Mouse (Mus musculus): ENCODE data around the gene Ube2t. TPM values are rescaled to one million over a fixed set of nuclear protein-coding genes. Genes with fewer than 3 reads are reported as not detected.

Gene Ube2t
- total RNA-seq, 2 experiments from 2014 or later: 2.0 to 2.4 TPM

DNA sequence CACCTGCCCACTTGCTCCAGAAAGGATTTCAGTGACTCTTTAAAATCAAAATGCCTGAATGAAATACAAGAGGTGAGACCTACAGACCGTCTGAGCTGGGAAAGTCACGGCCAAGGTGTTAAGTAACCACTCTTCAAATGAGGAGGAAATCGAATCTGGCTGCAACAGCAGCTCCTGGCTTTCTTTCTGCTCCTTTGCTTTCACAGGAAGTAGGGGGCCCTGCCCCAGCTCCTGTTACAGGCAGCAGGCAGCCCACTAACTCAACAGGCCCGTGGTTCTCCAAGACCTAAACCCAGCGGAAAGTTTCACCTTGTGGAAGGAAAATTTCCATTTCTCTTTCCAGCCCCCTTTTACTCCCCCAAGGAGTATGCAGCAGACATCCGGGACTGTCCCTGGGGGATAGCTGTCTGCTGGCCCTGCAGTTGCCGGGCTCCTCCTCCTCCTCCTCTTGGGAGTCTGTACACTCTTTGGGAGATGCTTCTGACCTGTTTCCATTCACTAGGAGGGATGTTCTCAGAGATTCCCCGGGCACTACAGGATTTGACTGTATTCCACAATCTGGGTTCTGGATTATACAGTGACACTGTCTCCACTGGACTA is 29.8 kb downstream of the Ube2t start:
- no peak for DNase-seq (ENCODE audit: extremely low spot score in 1 of 2, low spot score in 1 of 2)

DNA sequence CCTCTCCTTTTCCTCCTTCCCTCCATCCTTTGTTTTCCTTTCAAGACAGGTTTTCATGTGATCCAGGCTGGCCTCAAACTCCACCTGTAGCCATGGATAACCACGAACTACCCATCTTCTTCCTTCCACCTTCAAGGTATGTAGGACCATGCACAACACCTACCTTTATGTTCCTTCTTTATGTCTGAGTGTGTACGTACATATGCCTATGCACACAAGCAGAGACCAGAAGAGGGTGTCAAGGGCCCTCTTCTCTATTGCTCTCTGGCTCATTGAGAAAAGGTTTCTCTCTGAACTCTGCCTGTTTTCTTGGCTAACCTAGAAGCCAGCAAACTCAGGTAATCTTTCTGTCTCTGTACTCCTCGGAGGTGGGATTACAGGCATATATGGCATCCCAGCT is 32.4 kb downstream of the Ube2t start:
- no peak for DNase-seq (ENCODE audit: extremely low spot score in 1 of 2, low spot score in 1 of 2)

DNA sequence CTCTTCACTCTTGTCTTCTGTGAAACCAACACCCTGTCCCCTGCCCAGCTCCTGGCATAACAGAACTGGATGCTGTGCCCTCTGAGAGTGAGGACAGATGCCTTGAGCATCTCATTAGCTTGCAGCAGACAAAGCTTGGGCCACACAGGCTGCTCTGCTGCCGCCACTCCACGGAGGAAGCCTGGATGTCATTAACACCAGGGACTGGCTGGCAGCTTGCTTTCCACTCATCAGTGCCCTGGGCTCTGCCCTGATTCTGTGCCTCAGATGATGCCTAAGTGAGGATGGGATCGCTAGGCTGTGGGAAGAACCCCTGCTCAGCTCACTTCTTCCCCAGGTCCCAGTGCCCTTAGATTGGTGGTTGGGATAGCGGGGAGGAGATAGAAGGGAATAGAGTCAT is 33.1 kb downstream of the Ube2t start:
- no peak for DNase-seq (ENCODE audit: extremely low spot score in 1 of 2, low spot score in 1 of 2)

DNA sequence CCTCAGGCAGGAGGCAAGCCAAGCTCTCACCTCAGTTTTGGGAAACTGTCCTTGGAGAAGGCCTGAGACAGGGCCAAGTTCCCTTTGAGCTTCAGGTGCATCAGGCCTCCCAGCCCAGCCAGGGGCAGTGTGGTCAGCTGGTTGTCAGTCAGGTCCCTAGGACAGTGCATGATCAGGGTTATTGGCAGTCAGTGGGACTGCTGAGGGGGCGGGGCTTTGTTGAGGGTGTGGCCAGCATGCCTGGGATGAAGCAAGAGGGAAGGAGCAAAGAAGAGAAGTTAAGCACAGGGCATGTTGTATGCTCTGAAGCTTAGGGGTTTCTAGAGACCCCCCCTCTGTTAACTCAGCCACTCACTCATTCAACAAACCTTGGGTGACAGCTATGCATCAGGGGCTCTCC is 33.6 kb downstream of the Ube2t start:
- DNase-seq (ENCODE audit: extremely low spot score in 1 of 2, low spot score in 1 of 2): no peak

DNA sequence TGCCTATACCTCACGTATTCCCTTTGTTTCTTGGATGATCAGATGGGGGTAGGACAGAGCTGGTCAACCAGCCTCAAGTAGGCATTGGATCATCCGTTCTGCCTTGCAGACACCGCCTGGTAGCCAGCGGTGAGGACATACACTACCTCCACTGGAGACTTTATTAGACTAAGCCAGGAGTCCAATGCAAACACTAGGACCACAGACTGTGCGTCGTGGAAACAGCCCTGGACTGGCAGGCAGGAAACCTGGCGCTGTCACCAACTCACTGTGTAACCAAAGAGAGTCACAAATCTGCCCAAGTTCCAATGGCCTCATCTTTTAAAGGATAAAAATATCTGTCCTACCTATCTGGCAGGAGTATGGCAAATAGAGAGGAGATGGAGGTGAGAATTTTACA is 34.1 kb downstream of the Ube2t start:
- DNase-seq (ENCODE audit: extremely low spot score in 1 of 2, low spot score in 1 of 2): no peak

DNA sequence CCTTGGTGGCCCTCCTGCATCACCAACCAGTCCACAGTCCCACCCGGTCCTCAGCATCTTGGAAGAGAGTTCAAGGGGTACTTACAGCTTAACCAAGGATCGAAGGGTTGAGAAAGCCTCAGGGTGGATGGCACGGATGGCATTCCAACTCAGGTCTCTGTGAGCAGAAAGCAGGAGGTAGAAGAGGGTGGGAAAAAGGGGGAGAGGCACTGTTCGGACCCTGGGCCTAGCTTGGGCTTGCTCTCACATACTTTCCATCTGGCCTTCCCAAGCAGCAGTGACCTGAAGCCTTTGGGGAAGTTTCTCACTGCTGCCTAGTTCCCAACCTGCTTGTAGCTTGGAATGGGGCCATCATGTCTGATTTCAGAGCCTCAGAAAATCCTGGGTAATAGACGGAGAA is 35.2 kb downstream of the Ube2t start:
- no peak for DNase-seq (ENCODE audit: extremely low spot score in 1 of 2, low spot score in 1 of 2)

DNA sequence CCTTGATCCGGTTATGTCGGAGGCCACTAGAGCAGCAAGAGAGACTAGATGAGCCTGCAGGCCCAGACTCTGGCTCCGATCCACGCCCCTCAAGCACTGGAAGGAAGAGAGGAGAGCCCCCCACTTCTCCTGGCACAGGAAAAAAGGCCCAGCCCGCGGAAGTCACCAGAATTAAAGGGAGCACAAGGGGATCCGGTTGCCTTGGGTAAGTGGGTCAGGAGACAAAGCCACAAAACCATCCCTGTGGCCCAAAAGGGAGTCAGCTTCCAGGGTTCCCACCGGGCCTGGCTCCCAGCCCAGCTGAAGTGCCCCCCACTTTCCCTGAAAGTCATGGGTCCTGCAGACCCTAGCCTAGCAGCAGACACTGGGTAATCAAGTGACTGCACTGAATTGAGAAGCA is 35.9 kb downstream of the Ube2t start:
- DNase-seq (ENCODE audit: extremely low spot score in 1 of 2, low spot score in 1 of 2): no peak

DNA sequence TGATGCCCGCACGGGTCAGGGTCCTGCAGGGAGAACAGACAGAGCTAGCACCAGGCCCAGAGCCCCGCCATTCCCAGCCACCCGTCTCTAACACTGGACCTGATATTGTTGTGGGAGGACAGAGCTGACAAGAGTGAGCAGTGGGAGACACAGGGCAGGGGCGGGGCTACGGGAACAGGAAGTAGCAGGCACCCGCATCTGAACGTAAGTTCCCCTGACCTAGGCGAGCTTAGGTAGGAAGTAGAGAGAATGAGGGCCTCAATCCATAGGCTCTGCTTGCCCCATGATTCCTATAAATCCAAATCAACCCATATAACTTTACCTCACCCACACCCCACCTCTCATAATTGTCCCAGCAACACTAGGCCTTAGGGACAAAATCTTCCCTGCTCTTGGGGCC is 38.2 kb downstream of the Ube2t start:
- no peak for DNase-seq (ENCODE audit: extremely low spot score in 1 of 2, low spot score in 1 of 2)

DNA sequence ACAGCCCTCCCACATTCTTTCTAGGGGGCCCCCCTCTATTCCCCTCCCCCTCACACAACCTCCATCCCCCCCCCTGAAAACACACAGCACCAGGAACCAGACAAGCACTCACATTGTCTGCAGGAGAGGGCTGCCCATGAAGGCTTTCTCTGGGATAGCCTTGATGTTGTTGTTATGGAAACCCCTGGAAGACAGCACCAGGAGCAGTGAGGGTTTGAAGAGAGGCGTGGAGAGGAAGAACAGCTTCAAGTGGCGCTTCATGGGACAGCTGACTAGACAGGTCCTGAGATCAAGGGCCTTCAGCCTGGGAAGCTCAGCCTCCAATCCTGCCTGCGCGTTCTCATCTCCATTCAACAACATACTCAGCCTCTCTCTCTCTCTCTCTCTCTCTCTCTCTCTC is 41.0 kb downstream of the Ube2t start:
- DNase-seq (ENCODE audit: extremely low spot score in 1 of 2, low spot score in 1 of 2): no peak

DNA sequence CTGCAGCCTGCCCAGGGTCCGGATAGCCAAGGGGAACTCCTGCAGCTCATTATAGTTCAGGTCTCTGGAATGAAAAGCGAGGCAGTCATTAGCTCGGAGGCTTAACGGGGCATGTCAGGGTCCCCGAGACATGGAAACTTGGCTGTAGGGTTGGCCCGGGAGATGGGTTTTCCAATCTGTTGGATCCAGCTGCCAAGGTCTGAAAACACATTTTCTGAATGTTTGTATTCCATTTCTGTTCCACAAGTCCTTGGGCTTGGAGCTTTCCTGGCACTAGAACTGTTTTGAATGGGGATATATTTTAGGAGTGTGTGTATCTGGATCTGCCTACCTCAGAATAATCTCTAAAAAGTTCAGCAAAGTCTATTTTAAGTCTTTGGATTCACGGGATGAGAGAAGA is 43.3 kb downstream of the Ube2t start:
- no peak for DNase-seq (ENCODE audit: extremely low spot score in 1 of 2, low spot score in 1 of 2)

DNA sequence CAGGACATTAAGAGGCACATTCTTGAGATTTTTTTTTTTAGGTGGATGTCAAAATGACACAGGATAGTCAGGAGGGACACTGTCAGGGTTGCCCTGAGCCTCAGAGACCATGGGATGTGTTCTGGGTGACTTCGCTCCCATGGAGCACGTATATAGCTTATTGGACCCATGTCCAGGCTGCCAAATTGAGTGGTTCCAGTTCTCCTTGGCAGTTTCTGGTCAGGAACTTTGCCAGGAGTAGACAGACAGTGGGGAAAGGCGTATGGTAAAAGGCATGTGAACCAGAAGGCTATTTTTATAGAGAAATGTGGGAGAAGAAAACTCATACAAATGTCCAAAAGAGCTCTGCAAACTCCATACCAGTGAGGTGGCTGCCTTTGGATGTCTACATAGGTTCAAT is 47.5 kb downstream of the Ube2t start:
- no peak for DNase-seq (ENCODE audit: extremely low spot score in 1 of 2, low spot score in 1 of 2)

DNA sequence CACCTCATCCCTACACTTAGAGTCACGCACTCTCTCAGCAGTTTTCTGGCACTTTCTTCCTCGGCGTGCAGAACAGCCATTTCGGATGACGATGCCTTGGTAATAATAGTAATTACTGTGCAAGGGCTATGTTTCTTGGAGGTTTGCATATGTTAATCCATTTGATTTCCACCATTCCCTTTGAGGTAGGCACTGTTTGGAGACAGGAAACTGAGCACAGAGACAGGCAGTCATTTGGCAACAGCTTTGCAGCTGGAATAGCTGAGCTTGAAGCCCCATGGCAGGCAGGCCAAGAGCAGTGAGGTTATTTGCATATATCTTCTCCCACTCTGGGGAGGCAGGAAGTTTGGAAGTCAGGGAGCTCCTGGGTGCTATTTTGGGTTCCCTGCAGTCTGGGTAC is 49.5 kb downstream of the Ube2t start:
- no peak for DNase-seq (ENCODE audit: extremely low spot score in 1 of 2, low spot score in 1 of 2)

DNA sequence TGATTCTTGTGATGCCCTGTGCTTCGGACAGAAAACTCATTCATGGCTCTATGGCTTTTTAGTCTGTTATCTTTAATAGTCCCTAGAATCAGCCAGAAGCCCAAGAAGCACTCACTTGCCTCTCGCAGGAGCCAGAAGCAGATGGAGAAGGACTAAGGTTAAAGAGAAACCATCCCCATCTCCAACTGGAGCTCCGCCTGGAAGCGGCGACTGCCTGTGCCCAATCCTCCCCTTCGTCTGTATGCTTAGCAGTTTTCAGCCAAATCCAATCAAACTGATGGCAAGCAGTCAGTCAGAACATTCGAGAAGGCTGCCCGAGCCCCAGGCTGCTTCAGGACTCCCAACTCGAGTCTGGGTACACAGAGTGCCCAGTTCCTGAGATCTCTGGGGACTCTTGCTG is 50.1 kb downstream of the Ube2t start:
- DNase-seq (ENCODE audit: extremely low spot score in 1 of 2, low spot score in 1 of 2): no peak

DNA sequence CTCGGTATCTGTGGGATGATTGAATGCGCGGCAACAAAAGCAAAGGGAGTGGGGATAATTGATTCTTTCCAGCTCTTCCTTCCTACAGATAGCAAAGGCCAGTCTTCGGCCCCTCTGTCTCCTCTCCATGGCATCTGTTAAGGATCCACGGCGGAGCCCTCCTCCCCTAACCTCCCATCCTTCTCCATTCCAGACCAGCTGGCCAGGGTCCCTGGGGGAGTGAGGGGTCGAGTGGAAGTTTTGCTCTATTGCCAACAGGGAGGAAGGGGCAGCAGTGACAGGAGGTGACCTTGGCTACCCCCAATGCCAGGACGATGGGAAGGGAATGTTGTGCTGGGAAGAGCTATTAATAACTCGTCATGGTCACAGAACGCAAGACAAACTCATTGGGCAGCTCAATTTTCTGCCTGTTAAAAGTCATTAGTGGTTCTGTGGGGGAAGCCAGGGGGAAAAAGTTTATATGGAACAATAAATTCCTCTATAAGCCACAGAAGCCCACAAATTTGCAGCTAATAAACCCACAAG is 52.6 kb downstream of the Ube2t start:
- DNase-seq (ENCODE audit: extremely low spot score in 1 of 2, low spot score in 1 of 2): no peak

DNA sequence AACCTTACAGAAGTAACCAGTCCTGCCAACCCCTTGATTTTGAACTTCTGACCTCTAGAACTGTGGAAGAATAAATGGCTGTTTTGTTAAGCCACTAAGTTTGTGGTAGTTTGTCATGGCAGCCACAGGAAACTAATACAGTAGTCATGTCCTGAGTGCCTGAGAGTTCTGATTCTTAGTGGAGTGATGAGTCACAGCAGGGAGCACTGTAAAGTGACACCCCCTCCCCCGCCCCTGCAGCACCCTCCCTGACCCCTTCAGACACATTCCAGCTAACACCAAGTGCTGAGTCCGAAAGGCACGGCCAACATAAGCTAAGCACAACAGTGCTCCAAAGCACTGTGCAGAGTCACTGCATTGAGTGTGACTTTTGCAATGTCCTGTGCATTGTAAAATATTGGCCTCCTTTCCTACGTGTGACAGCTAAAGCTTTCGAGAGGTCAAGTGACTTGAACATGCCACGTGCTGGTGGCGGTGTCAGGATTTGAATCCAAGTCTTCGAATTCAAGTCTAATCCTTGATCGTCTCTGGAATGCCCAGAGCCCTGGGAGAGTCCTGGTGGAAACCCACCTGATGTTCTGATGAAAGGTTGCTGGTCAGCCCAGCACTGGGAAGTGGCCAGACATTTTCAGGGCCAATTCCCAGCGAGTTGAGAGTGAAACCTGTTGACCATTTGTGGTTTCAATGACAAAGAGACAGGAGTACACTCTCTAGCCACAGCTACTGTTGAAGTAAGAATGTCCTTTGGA is 54.7 kb downstream of the Ube2t start:
- no peak for DNase-seq (ENCODE audit: extremely low spot score in 1 of 2, low spot score in 1 of 2)

DNA sequence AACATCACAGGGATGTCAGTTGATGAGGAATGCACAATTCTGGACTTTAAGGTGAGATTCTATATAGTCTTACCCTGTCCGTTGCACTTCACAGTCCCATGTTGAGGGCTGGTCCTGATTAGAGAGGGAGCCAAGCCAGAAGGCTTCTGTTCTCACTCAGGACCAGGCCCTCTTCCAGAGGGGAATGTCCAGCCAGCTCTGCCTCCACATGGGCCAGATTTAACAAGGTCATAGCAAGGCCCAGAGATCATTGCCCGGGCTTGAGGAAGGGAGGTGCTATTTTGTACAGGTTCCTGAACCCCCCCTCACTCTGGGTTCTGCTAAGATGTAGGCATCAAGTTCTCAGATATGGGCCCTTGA is 55.3 kb downstream of the Ube2t start:
- DNase-seq (ENCODE audit: extremely low spot score in 1 of 2, low spot score in 1 of 2): no peak

DNA sequence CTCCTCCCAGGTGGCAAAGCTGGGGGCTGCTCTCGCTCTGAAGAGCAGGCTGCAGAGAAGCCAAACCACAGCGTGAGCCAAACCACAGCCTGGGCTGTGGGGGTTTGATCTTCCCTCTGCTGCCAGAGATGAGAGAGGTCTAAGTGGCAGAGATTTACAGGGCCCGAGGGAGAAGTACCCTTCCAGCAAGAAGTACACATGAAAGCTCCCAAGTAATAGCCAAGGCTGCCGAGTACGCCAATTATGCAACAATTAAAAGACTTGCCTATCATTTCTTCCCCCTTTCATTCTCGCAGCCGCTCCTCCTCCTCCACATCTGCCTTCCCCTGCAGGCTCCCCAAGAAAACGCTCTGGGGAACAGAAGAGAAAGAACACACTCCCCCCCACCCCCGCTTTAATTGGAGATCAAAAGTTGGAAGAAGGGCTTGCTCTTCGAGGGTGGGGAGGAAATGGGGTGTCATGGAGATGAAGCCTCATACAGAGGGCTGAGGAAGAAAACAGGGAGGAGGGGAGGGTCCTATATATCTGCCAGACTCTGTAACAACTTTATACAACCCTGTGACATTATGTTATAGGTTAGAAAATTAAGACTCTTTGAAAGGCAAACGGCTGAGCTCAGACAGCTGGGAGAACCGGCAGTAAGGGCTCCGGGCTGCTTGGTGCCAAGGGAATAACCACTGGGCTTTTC is 56.9 kb downstream of the Ube2t start:
- DNase-seq (ENCODE audit: extremely low spot score in 1 of 2, low spot score in 1 of 2): no peak

DNA sequence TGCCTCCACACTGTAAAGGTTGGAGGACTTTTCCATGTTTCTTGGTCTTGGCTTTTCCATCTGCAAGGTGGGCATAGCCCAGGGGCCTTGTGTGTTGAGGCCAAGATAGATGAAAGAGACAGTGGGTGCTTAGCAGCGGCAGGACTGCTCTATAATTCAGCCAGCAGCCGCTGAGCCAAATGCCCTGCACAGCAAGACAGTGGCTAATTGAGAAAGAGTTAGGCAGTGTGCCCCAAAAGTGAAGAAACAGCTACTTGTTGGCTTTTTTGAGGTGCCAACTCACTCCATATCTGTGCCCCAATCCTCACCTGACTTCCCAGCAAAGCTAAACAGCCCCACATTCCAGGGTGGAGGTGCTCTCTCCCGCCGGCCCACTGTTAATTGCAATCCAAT is 57.4 kb downstream of the Ube2t start:
- no peak for DNase-seq (ENCODE audit: extremely low spot score in 1 of 2, low spot score in 1 of 2)

DNA sequence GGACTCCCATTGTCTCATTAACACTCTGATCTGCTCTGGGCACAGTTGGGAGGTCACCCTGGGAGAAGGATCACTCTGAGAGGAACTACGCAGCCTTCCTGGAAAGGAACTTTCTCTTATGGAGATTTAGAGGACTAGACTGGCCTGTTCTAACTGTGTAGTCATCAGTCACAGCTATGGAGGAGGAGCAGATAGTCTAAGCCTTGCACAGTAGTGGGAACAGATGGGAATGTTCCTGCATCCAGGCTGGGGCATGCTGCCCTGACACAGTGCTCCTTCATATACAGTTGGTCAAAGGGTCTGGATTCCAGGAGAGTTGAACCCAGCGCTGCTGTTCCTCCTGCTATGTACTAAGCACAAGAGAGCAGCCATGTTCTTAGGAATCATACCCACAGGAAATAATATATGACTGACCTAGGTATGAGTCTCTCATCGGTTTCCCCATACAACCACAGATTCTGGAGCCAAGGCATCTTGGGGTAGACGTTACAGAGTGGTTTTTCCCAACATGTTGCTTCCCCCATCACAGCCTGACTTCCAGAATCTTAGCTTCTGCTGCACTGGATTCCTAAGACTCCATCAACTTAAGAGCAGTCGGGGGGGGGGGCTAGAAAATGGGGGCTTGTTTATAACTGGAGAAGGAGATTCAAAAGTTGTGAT is 58.0 kb downstream of the Ube2t start:
- DNase-seq (ENCODE audit: extremely low spot score in 1 of 2, low spot score in 1 of 2): no peak

DNA sequence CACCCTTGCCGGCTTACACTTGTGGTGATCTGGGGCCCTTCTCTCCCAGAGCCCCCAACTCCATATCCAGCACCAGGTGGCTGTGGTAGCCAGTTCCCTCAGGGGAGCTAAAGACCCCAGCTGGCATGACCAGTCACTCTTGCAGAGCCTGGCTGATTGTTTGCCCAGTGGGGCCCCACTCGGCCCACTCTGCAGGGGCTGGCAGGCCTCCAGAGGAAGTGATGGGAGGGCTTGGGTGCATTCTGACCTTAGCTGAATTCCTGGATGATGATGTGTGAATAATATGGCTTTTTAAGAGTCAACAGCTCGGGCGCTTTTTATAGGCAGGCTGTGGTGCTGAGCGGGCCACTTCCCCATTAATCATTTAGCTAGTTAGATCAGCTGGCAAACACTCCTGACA is 58.6 kb downstream of the Ube2t start:
- DNase-seq (ENCODE audit: extremely low spot score in 1 of 2, low spot score in 1 of 2): no peak

DNA sequence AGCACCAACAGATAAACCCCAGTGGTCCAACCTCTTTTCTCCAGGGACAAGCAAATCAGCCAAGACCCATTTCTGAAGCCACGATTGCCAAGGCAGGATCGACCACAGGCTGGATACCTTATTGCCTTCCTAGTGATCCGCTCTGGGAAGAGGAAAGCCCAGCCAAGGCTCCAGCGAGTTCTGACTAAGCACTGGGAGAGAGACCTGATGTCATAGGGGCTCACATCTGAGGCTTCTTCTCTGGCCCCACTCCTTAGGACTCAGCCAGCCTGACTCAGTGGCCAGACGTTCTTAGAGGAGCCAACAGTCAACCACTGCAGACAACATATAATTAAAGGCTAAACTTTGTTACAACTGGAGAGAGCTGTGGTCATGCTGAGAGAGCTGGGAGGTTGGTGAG is 59.6 kb downstream of the Ube2t start:
- DNase-seq (ENCODE audit: extremely low spot score in 1 of 2, low spot score in 1 of 2): no peak

All from layer of hippocampus, postnatal 25 days (tissue).